Mouse (Mus musculus) heart, embryonic 13.5 days (tissue): Measurements from ENCODE around the gene Ift80. TPM values are rescaled to one million over a fixed set of nuclear protein-coding genes. Genes with fewer than 3 reads are reported as not detected.
A peak's percentile ranks its signal among the peaks of the same experiment; 100 is the strongest.

Source experiments
- ATAC-seq: fragments of 200-750 bp; cut with Nextera tagmentation; 2 replicates; pipeline ENCODE4 v1.8.0; 2017; ENCODE audit warnings: moderate TSS enrichment; ENCODE audit not compliant: insufficient number of reproducible peaks, low FRiP score, low TSS enrichment; ENCODE audit errors: extremely low read depth
- H3K27ac ChIP-seq: fragments of 300-500 bp; sonication (generic); replicated peaks from 2 replicates; pipeline ENCODE4 v1.5.1; 2015; ENCODE audit warnings: moderate library complexity, mild to moderate bottlenecking, inconsistent platforms
- H3K27me3 ChIP-seq: fragments of 300-500 bp; sonication (generic); replicated peaks from 2 replicates; pipeline ENCODE4 v1.6.1; 2015; ENCODE audit warnings: mild to moderate bottlenecking, inconsistent platforms
- H3K36me3 ChIP-seq: fragments of 300-500 bp; sonication (generic); 2 replicates; pipeline ENCODE4 v1.6.1; 2015; ENCODE audit warnings: mild to moderate bottlenecking, inconsistent platforms
- H3K4me1 ChIP-seq: fragments of 300-500 bp; sonication (generic); 2 replicates; pipeline ENCODE4 v1.6.1; 2015; ENCODE audit warnings: inconsistent platforms
- H3K4me2 ChIP-seq: fragments of 300-500 bp; sonication (generic); 2 replicates; pipeline ENCODE4 v1.6.1; 2015; ENCODE audit warnings: inconsistent platforms, mild to moderate bottlenecking, moderate library complexity
- H3K4me3 ChIP-seq: fragments of 300-500 bp; sonication (generic); 2 replicates; pipeline ENCODE4 v1.5.1; 2015; ENCODE audit warnings: moderate library complexity, mild to moderate bottlenecking, inconsistent platforms
- H3K9ac ChIP-seq: fragments of 300-500 bp; sonication (generic); 2 replicates; pipeline ENCODE4 v1.6.1; 2015; ENCODE audit warnings: inconsistent platforms, mild to moderate bottlenecking, moderate library complexity
- H3K9me3 ChIP-seq: fragments of 300-500 bp; sonication (generic); 2 replicates; pipeline ENCODE4 v1.6.1; 2016; ENCODE audit warnings: inconsistent platforms
- WGBS: fragments of 180-500 bp; shearing (Covaris S2); methylation state at CpG from one replicate; pipeline ENCODE4 v1.1.7; 2015; ENCODE audit warnings: mixed read lengths; 5-methylcytosine and 5-hydroxymethylcytosine counted together
- polyA plus RNA-seq: library from polyadenylated mRNA; unstranded; fragments of >200 nt; fragmentation: Nextera tagmentation; extraction: Ambion mirVana; gene quantifications from 2 replicates; pipeline ENCODE4 v1.2.1, GENCODE M21; 2015

The Ift80 gene
- 7.4 and 8.8 TPM in 2 replicates for polyA plus RNA-seq

- ATAC-seq: peak; percentile 87
Measured at GRCm38 (mm10) chr3:69004437-69005337, at the start of gene Ift80, which contains the start of gene Smc4. Gene Ift80 (minus strand): TSS chr3:69004570. Gene Smc4 (plus strand): TSS chr3:69004738.

GRCm38 (mm10) chr3:69051894-69052293, 47.5 kb upstream of the Ift80 start:
- no peaks in the 10 kb centered on the region for H3K36me3 ChIP-seq
- no peak for ATAC-seq
- H3K27me3 ChIP-seq: no peaks in the 10 kb centered on the region
- peaks cover under 1% of the 10 kb centered on the region for H3K4me1 ChIP-seq
- no peak overlapping the region for H3K9ac ChIP-seq
- H3K4me2 ChIP-seq: no peak overlapping the region
- WGBS: 87% methylated on average over 11 of the region's 11 CpGs
- no peak overlapping the region for H3K4me3 ChIP-seq
- no peaks in the 10 kb centered on the region for H3K9me3 ChIP-seq
- H3K27ac ChIP-seq: no peak overlapping the region

More at GRCm38 (mm10) chr3:69004437-69005337, at the start of gene Ift80, which contains the start of gene Smc4:
- WGBS: under 1% methylated on average over 72 of the region's 76 CpGs
- Histone ChIP-seq H3K4me1 (peaks cover 20% of the 10 kb centered on the region), H3K9ac (peak within 1 kb of the TSS; percentile 96), H3K36me3 (peaks cover 5% of the 10 kb centered on the region; the same call in 1 of the 2 replicates), H3K27ac (peak within 1 kb of the TSS; percentile 97), H3K4me2 (peak within 1 kb of the TSS; percentile 68), H3K27me3 (no peaks in the 10 kb centered on the region), H3K4me3 (peak within 1 kb of the TSS; percentile 95), H3K9me3 (no peaks in the 10 kb centered on the region)

GRCm38 (mm10) chr3:69049011-69049410, 44.6 kb upstream of the Ift80 start:
- H3K27me3 ChIP-seq: no peaks in the 10 kb centered on the region
- no peak overlapping the region for H3K9ac ChIP-seq
- 85% methylated on average over 5 of the region's 6 CpGs for WGBS
- H3K36me3 ChIP-seq: no peaks in the 10 kb centered on the region
- no peak for ATAC-seq
- H3K4me2 ChIP-seq: no peak overlapping the region
- H3K4me3 ChIP-seq: no peak overlapping the region
- peaks cover 16% of the 10 kb centered on the region for H3K4me1 ChIP-seq
- no peaks in the 10 kb centered on the region for H3K9me3 ChIP-seq
- H3K27ac ChIP-seq: no peak overlapping the region

GRCm38 (mm10) chr3:69047684-69048083, 43.3 kb upstream of the Ift80 start:
- 74% methylated on average over 4 of the region's 4 CpGs for WGBS
- H3K27ac ChIP-seq: no peak overlapping the region
- no peak overlapping the region for H3K4me2 ChIP-seq
- H3K36me3 ChIP-seq: peaks cover 2% of the 10 kb centered on the region
- H3K9ac ChIP-seq: no peak overlapping the region
- H3K9me3 ChIP-seq: no peaks in the 10 kb centered on the region
- H3K4me3 ChIP-seq: no peak overlapping the region
- no peaks in the 10 kb centered on the region for H3K27me3 ChIP-seq
- no peak for ATAC-seq
- H3K4me1 ChIP-seq: peaks cover 23% of the 10 kb centered on the region

GRCm38 (mm10) chr3:69046509-69046908, 42.1 kb upstream of the Ift80 start:
- Histone ChIP-seq H3K9me3 (no peaks in the 10 kb centered on the region), H3K27ac (no peak overlapping the region; the same call in 1 of the 2 replicates), H3K4me2 (peak overlapping the region; percentile 91; the same call in 1 of the 2 replicates), H3K9ac (no peak overlapping the region), H3K4me3 (no peak overlapping the region), H3K27me3 (no peaks in the 10 kb centered on the region), H3K36me3 (peaks cover 7% of the 10 kb centered on the region), H3K4me1 (peaks cover 29% of the 10 kb centered on the region)
- no peak for ATAC-seq
- 36% methylated on average over 4 of the region's 4 CpGs for WGBS

GRCm38 (mm10) chr3:69045750-69046149, 41.4 kb upstream of the Ift80 start:
- Histone ChIP-seq H3K27me3 (no peaks in the 10 kb centered on the region), H3K9me3 (no peaks in the 10 kb centered on the region), H3K36me3 (peaks cover 14% of the 10 kb centered on the region), H3K27ac (peak overlapping the region; percentile 96), H3K9ac (peak overlapping the region; percentile 97), H3K4me1 (peaks cover 36% of the 10 kb centered on the region), H3K4me3 (peak overlapping the region; percentile 92), H3K4me2 (peak overlapping the region; percentile 91)
- 24% methylated on average over 13 of the region's 13 CpGs for WGBS
- ATAC-seq: no peak

GRCm38 (mm10) chr3:69045400-69045703, 41.0 kb upstream of the Ift80 start:
- ATAC-seq: no peak
- no peaks in the 10 kb centered on the region for H3K27me3 ChIP-seq
- no peaks in the 10 kb centered on the region for H3K9me3 ChIP-seq
- peak overlapping the region; percentile 91 for H3K4me2 ChIP-seq
- peak overlapping the region; percentile 96 for H3K27ac ChIP-seq
- H3K4me3 ChIP-seq: peak overlapping the region; percentile 92
- WGBS: 7% methylated on average over 9 of the region's 9 CpGs
- peak overlapping the region; percentile 97 for H3K9ac ChIP-seq
- H3K4me1 ChIP-seq: peaks cover 40% of the 10 kb centered on the region
- peaks cover 18% of the 10 kb centered on the region for H3K36me3 ChIP-seq

GRCm38 (mm10) chr3:69044645-69045399, 40.5 kb upstream of the Ift80 start, which contains the start of gene Trim59:
Gene Trim59 (minus strand): TSS chr3:69044755.
- peak within 1 kb of the TSS; percentile 96 for H3K27ac ChIP-seq
- H3K9ac ChIP-seq: peak within 1 kb of the TSS; percentile 97
- under 1% methylated on average over 73 of the region's 80 CpGs for WGBS
- H3K4me1 ChIP-seq: peaks cover 41% of the 10 kb centered on the region
- H3K4me3 ChIP-seq: peak within 1 kb of the TSS; percentile 92
- peaks cover 23% of the 10 kb centered on the region for H3K36me3 ChIP-seq
- H3K4me2 ChIP-seq: peak within 1 kb of the TSS; percentile 91
- no peaks in the 10 kb centered on the region for H3K9me3 ChIP-seq
- H3K27me3 ChIP-seq: no peaks in the 10 kb centered on the region
- ATAC-seq: peak; percentile 94

GRCm38 (mm10) chr3:69044167-69044591, 39.8 kb upstream of the Ift80 start:
- under 1% methylated on average over 37 of the region's 42 CpGs for WGBS
- ATAC-seq: peak; percentile 56; the same call in 1 of the 2 replicates
- H3K9me3 ChIP-seq: no peaks in the 10 kb centered on the region

GRCm38 (mm10) chr3:69041298-69041697, 36.9 kb upstream of the Ift80 start:
- no peaks in the 10 kb centered on the region for H3K9me3 ChIP-seq
- peak overlapping the region; percentile 61 for H3K4me2 ChIP-seq
- H3K36me3 ChIP-seq: peaks cover 49% of the 10 kb centered on the region
- no peaks in the 10 kb centered on the region for H3K27me3 ChIP-seq
- WGBS: 65% methylated on average over 5 of the region's 5 CpGs
- 0 out of 2 replicates have a peak overlapping the region, but pooled peaks have one; percentile 48 for H3K27ac ChIP-seq
- peaks cover 41% of the 10 kb centered on the region for H3K4me1 ChIP-seq
- peak overlapping the region; percentile 40 for H3K4me3 ChIP-seq
- ATAC-seq: no peak
- H3K9ac ChIP-seq: 0 out of 2 replicates have a peak overlapping the region, but pooled peaks have one; percentile 40

More at GRCm38 (mm10) chr3:69044167-69044591, 39.8 kb upstream of the Ift80 start:
- Histone ChIP-seq H3K27ac (peak overlapping the region; percentile 96), H3K4me2 (peak overlapping the region; percentile 91), H3K4me1 (peaks cover 45% of the 10 kb centered on the region), H3K4me3 (peak overlapping the region; percentile 92), H3K9ac (peak overlapping the region; percentile 97), H3K36me3 (peaks cover 28% of the 10 kb centered on the region), H3K27me3 (no peaks in the 10 kb centered on the region)

GRCm38 (mm10) chr3:69040105-69040504, 35.7 kb upstream of the Ift80 start:
- WGBS: 88% methylated on average over 2 of the region's 2 CpGs
- Histone ChIP-seq H3K4me2 (peak overlapping the region; percentile 61), H3K27me3 (no peaks in the 10 kb centered on the region), H3K27ac (peak overlapping the region; percentile 2; the same call in 1 of the 2 replicates), H3K4me1 (peaks cover 32% of the 10 kb centered on the region), H3K9ac (no peak overlapping the region), H3K9me3 (no peaks in the 10 kb centered on the region), H3K4me3 (peak overlapping the region; percentile 40; the same call in 1 of the 2 replicates), H3K36me3 (peaks cover 60% of the 10 kb centered on the region)
- ATAC-seq: no peak
